Mouse (Mus musculus) megakaryocyte, embryonic 14.5 days (primary cell): ENCODE measurements around the gene Vps25.

Source experiments
- FLI1 ChIP-seq: IDR thresholded peaks from 2 replicates; pipeline ENCODE4 v1.6.1; 2012; ENCODE audit warnings: low read length, inconsistent platforms, mixed read lengths
- GATA1 ChIP-seq: IDR thresholded peaks from 3 replicates; pipeline ENCODE4 v1.6.1; 2012; ENCODE audit warnings: mixed read lengths, low read length, inconsistent platforms, borderline replicate concordance

- TF ChIP-seq GATA1 (no peak), FLI1 (no peak)
Measured at GRCm38 (mm10) chr11:101295191-101295590, 41.7 kb downstream of the Vps25 start.
